ENCODE assay signal across 29 mouse cellular contexts in the genomic region with DNA sequence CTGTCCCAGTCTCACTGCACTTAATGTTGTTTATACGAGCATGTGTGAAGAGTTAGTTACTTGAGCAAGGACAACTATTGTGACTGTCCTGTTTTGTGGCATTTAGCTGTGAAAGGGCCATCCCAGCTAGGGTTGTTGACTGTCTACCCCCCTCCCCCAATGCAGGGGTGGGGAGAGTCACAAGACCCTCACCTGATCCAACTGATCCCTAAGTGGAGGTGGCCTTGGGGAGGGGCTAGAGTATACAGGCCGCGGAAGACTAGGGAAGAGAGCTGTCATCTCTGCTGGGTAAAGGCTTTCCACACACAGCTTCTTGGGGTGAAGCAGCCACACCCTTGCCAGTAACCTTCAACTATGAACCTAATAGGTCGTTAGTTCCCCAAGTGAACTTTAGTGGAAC. TPM values are rescaled to one million over a fixed set of nuclear protein-coding genes. Genes with fewer than 3 reads are reported as not detected.
DNase-seq lines count a peak whose midpoint lies in the region; ATAC-seq and TF ChIP-seq lines count a peak whose summit lies in the region.
"Had no signal": no experiment of that assay in that cellular context is flagged by ENCODE, and none has a peak within 500 bp of the region (broad histone marks: within the 10 kb centered on the region; RNA-seq: fewer than 3 reads in every experiment).

No protein-coding gene starts in this region.

- no peaks in the 10 kb centered on the region for H3K36me3 ChIP-seq in heart, adult 2 months (ENCODE audit: control insufficient read depth, insufficient read depth, low read length)
- H3K36me3 ChIP-seq in E14TG2a.4 (ENCODE audit: insufficient read depth, low read length) (peaks cover 81% of the 10 kb centered on the region), ES-E14 (ENCODE audit: control insufficient read depth, insufficient read depth, low read length, poor library complexity, severe bottlenecking) (peaks cover 24% of the 10 kb centered on the region)
- peaks cover 4% of the 10 kb centered on the region for H3K36me3 ChIP-seq in midbrain, embryonic 16.5 days (ENCODE audit: control insufficient read depth, insufficient read depth, low read length)

- in situ Hi-C loops in ES-E14 (cut with MboI; ENCODE audit: low sequenced_read_pairs in 2 of 2, unreplicated experiment in 2 of 2): loop anchor here in 1 of 2 experiments (10.0 kb wide), 1 partner anchor 426 kb away; no protein-coding TSS in a partner anchor

- H3K9me3 ChIP-seq in E14TG2a.4 (ENCODE audit: low read length) (0 out of 2 replicates have a peak, but pooled peaks cover 2% of the 10 kb centered on the region), ES-E14 (ENCODE audit: control insufficient read depth, insufficient read depth, low read depth, low read length) (no peaks in the 10 kb centered on the region; the same call in 1 of the 2 replicates)
- no peaks in the 10 kb centered on the region for H3K9me3 ChIP-seq in midbrain, embryonic 16.5 days (replicated peaks; ENCODE audit: control insufficient read depth, low read length, poor library complexity, severe bottlenecking)
- H3K9me3 ChIP-seq: forebrain, embryonic 13.5 days; hindbrain, embryonic 12.5 days; hindbrain, embryonic 15.5 days; intestine, embryonic 15.5 days had no signal

- no peaks in the 10 kb centered on the region for H3K27me3 ChIP-seq in heart, adult 2 months (ENCODE audit: control insufficient read depth, insufficient read depth, low read length)
- H3K27me3 ChIP-seq in E14TG2a.4 (ENCODE audit: insufficient read depth, low read length): no peaks in the 10 kb centered on the region
- H3K27me3 ChIP-seq in midbrain, embryonic 16.5 days (ENCODE audit: control insufficient read depth, insufficient read depth, low read depth, low read length): no peaks in the 10 kb centered on the region
- H3K27me3 ChIP-seq: forebrain, embryonic 13.5 days; hindbrain, embryonic 12.5 days; hindbrain, embryonic 15.5 days; intestine, embryonic 15.5 days; Patski had no signal

- DNase-seq in heart, adult 11 months: peak; percentile 74
- no peak for DNase-seq in heart, adult 2 months
- no peak for DNase-seq in ES-E14 (ENCODE audit: low read depth, low spot score)
- no peak for DNase-seq in kidney, adult 9 months
- DNase-seq: adrenal gland, adult 8-10 months; adrenal gland, postnatal 25 days; cerebellum, adult 11-12 months; cerebellum, adult 8-10 months; cerebellum, postnatal 10 days; gastrocnemius, postnatal 25 days; kidney, adult 18-20 months had no signal

- no peaks in the 10 kb centered on the region for H3K79me2 ChIP-seq in heart, adult 2 months (replicated peaks; ENCODE audit: control insufficient read depth, insufficient read depth, low read length)

- no peak for TF ChIP-seq EP300 in heart, adult 2 months (IDR thresholded peaks at IDR 0.05; ENCODE audit: insufficient read depth, low read depth, low read length)

- H3K4me3 ChIP-seq in heart, adult 2 months: no peak overlapping the region
- H3K4me3 ChIP-seq in E14TG2a.4 (replicated peaks; ENCODE audit: low read length): peak overlapping the region; percentile 41
- no peak overlapping the region for H3K4me3 ChIP-seq in ES-E14 (ENCODE audit: insufficient read depth in 1 of 2, low read depth in 1 of 2, low read length in 2 of 2, poor library complexity in 1 of 2, severe bottlenecking in 1 of 2)
- no peak overlapping the region for H3K4me3 ChIP-seq in midbrain, embryonic 16.5 days (ENCODE audit: low read depth, low read length)
- H3K4me3 ChIP-seq: forebrain, embryonic 10.5 days; forebrain, embryonic 13.5 days; hindbrain, embryonic 12.5 days; hindbrain, embryonic 15.5 days; intestine, embryonic 15.5 days had no signal

- ATAC-seq in midbrain, embryonic 16.5 days: no peak
- ATAC-seq: activated CD4-positive, CD25-positive, alpha-beta regulatory T cell, adult 4 months; forebrain, embryonic 13.5 days; forebrain, embryonic 16.5 days; intestine, embryonic 15.5 days; Patski had no signal

- no peak overlapping the region for H3K27ac ChIP-seq in heart, adult 2 months
- H3K27ac ChIP-seq in ES-E14 (ENCODE audit: insufficient read depth, low read depth, low read length, poor library complexity, severe bottlenecking): peak overlapping the region; percentile 75
- no peak overlapping the region for H3K27ac ChIP-seq in midbrain, embryonic 16.5 days (ENCODE audit: low read length)
- H3K27ac ChIP-seq: forebrain, embryonic 10.5 days; forebrain, embryonic 13.5 days; hindbrain, embryonic 12.5 days; hindbrain, embryonic 15.5 days; intestine, embryonic 15.5 days had no signal

- TF ChIP-seq CTCF in heart, adult 2 months (IDR thresholded peaks at IDR 0.05): no peak
- TF ChIP-seq CTCF in E14TG2a.4 (conservative IDR thresholded peaks at IDR 0.05; ENCODE audit: low read length): no peak

- no peak overlapping the region for H3K4me2 ChIP-seq in midbrain, embryonic 16.5 days (ENCODE audit: low read length)
- H3K4me2 ChIP-seq: forebrain, embryonic 13.5 days; heart, embryonic 11.5 days; hindbrain, embryonic 12.5 days; hindbrain, embryonic 15.5 days; intestine, embryonic 15.5 days had no signal

- WGBS in heart, adult 2 months: 87% methylated on average over 4 of the region's 4 CpGs
- WGBS in midbrain, embryonic 16.5 days: 94% methylated on average over 4 of the region's 4 CpGs

- intact Hi-C loops in heart, adult 2 months (cut with DNase I): loop anchor here (5.0 kb wide), 1 partner anchor 108 kb away; no protein-coding TSS in a partner anchor

- no peaks in the 10 kb centered on the region for H3K4me1 ChIP-seq in heart, adult 2 months (ENCODE audit: control insufficient read depth, insufficient read depth, low read length)
- peaks cover 73% of the 10 kb centered on the region for H3K4me1 ChIP-seq in E14TG2a.4 (replicated peaks; ENCODE audit: low read depth, low read length)
- H3K4me1 ChIP-seq in ES-E14 (ENCODE audit: control insufficient read depth in 2 of 2, insufficient read depth in 2 of 2, low read length in 2 of 2, poor library complexity in 1 of 2): peaks cover 3 to 23% of the 10 kb centered on the region in 2 experiments; a peak in 2 of 4 replicates
- H3K4me1 ChIP-seq in midbrain, embryonic 16.5 days (ENCODE audit: control insufficient read depth, insufficient read depth, low read length): no peaks in the 10 kb centered on the region
- H3K4me1 ChIP-seq: hindbrain, embryonic 12.5 days; hindbrain, embryonic 15.5 days; intestine, embryonic 15.5 days had no signal

- no peak for TF ChIP-seq POLR2A in heart, adult 2 months (IDR thresholded peaks at IDR 0.05; ENCODE audit: insufficient read depth, low read depth, low read length)

- H3K9ac ChIP-seq in heart, adult 2 months (ENCODE audit: low read depth, low read length): no peak overlapping the region
- H3K9ac ChIP-seq in ES-E14 (ENCODE audit: insufficient read depth, low read depth, low read length, poor library complexity, severe bottlenecking): no peak overlapping the region
- H3K9ac ChIP-seq in midbrain, embryonic 16.5 days (ENCODE audit: low read depth, low read length): no peak overlapping the region
- H3K9ac ChIP-seq: forebrain, embryonic 13.5 days; hindbrain, embryonic 12.5 days; hindbrain, embryonic 15.5 days; intestine, embryonic 15.5 days had no signal

TF ChIP-seq in ES-E14, 5 proteins besides CTCF, POLR2A, EP300 and RAD21:
- TF ChIP-seq ZC3H11A (IDR thresholded peaks at IDR 0.05; ENCODE audit: borderline replicate concordance, low read depth, low read length) (no peak), MAFK (IDR thresholded peaks at IDR 0.05; ENCODE audit: insufficient read depth, low read depth, low read length) (no peak), ZNF384 (IDR thresholded peaks at IDR 0.05; ENCODE audit: low read depth, low read length) (no peak), CHD2 (IDR thresholded peaks at IDR 0.05; ENCODE audit: low read depth, low read length) (no peak), HCFC1 (IDR thresholded peaks at IDR 0.05; ENCODE audit: borderline replicate concordance, insufficient read depth, low read length) (no peak)

RNA-seq across cellular contexts. Expression of a gene that starts 2.0 kb away (rescaled TPM):
- total RNA-seq in heart, adult 2 months (2021): under 1 TPM; 0.29 to 0.52 TPM
- 0.47 and 2.3 TPM in 2 replicates for polyA plus RNA-seq in heart, adult 2 months (2012; rRNA removed)
- 3.7 and 5.9 TPM in 2 replicates for total RNA-seq in ES-E14 (2012; rRNA removed)
- polyA plus RNA-seq in midbrain, embryonic 16.5 days (2015; fragmentation: Nextera tagmentation; extraction: Ambion mirVana): 1.2 TPM in 2 replicates
- polyA plus RNA-seq: activated CD4-positive, CD25-positive, alpha-beta regulatory T cell, adult 4 months; embryonic facial prominence, embryonic 11.5 days; forebrain, embryonic 10.5 days; heart, embryonic 14.5 days; heart, postnatal 0 days had no signal

RNA-seq across cellular contexts. Expression of a gene that starts 9.0 kb away (rescaled TPM):
- total RNA-seq in heart, adult 2 months (2021): 10 to 100 TPM; 14.8 to 16.8 TPM
- polyA plus RNA-seq in heart, adult 2 months (2012; rRNA removed): 20.4 and 21.9 TPM in 2 replicates
- total RNA-seq in ES-E14 (2012; rRNA removed): 165 and 199 TPM in 2 replicates
- polyA plus RNA-seq in midbrain, embryonic 16.5 days (2015; fragmentation: Nextera tagmentation; extraction: Ambion mirVana): 147 and 162 TPM in 2 replicates

RNA-seq across cellular contexts. Expression of a gene that starts 26.5 kb away (rescaled TPM):
- total RNA-seq in heart, adult 2 months (2021): 100 to 1,000 TPM; 116 to 119 TPM
- polyA plus RNA-seq in heart, adult 2 months (2012; rRNA removed): 70.5 and 156 TPM in 2 replicates
- total RNA-seq in ES-E14 (2012; rRNA removed): 229 and 259 TPM in 2 replicates
- 166 and 198 TPM in 2 replicates for polyA plus RNA-seq in midbrain, embryonic 16.5 days (2015; fragmentation: Nextera tagmentation; extraction: Ambion mirVana)

RNA-seq across cellular contexts. Expression of a gene that starts 42.1 kb away (rescaled TPM):
- total RNA-seq in heart, adult 2 months (2021): 10 to 100 TPM; 38.7 to 39.6 TPM
- polyA plus RNA-seq in heart, adult 2 months (2012; rRNA removed): 21.9 and 27.2 TPM in 2 replicates
- total RNA-seq in ES-E14 (2012; rRNA removed): 76.5 and 78.4 TPM in 2 replicates
- polyA plus RNA-seq in midbrain, embryonic 16.5 days (2015; fragmentation: Nextera tagmentation; extraction: Ambion mirVana): 92.3 and 93.1 TPM in 2 replicates

RNA-seq across cellular contexts. Expression of a gene that starts 42.8 kb away (rescaled TPM):
- total RNA-seq in heart, adult 2 months (2021): 1 to 10 TPM; 4.5 to 5.0 TPM
- 1.9 and 4.1 TPM in 2 replicates for polyA plus RNA-seq in heart, adult 2 months (2012; rRNA removed)
- 0.13 TPM in 1 of 2 replicates, not detected in the other for total RNA-seq in ES-E14 (2012; rRNA removed)
- polyA plus RNA-seq in midbrain, embryonic 16.5 days (2015; fragmentation: Nextera tagmentation; extraction: Ambion mirVana): not detected in 2 replicates
- total RNA-seq: adrenal gland, adult 8-10 months; adrenal gland, postnatal 25 days; G1E; hematopoietic stem cell, adult 5-6 weeks had no signal
- polyA plus RNA-seq: activated CD4-positive, CD25-positive, alpha-beta regulatory T cell, adult 4 months; brain, embryonic 14.5 days; embryonic facial prominence, embryonic 11.5 days; forebrain, embryonic 10.5 days; forebrain, embryonic 13.5 days; forebrain, embryonic 16.5 days; G1E; gonadal fat pad, adult 2 months; hindbrain, embryonic 12.5 days; hindbrain, embryonic 15.5 days; intestine, embryonic 15.5 days; Patski had no signal
